Mouse (Mus musculus) 3134 (cell line): ENCODE measurements around the gene Btbd8.

ENCODE experiments used
- DNase-seq: peaks from one replicate; pipeline ENCODE4 v3.0.0-alpha.2; 2011; ENCODE audit warnings: low spot score; ENCODE audit not compliant: insufficient read length; ENCODE audit errors: extremely low read depth

The Btbd8 gene

GRCm38 (mm10) chr5:107449620-107450019 lies 11.8 kb downstream of the Btbd8 start:
- no peak for DNase-seq

DNA sequence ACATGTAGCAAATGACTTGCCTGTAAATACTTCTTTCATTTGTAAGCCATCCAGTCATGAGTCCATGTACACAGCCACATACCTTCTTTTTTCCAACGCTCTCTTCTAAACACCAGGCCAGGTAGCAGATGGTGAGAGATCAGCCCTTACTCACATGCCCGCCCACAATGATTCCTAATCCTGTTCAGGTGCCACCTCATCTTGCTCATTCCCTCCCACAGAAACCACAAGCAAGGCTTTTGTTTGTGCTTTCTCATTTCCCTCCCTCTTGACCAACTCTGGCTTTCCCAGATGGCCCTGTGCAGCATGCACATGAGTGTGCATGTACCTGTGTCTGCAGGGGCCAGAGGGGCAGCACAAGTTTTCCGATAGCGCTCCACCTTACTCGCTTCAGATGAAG lies 12.5 kb downstream of the Btbd8 start:
- no peak for DNase-seq

DNA sequence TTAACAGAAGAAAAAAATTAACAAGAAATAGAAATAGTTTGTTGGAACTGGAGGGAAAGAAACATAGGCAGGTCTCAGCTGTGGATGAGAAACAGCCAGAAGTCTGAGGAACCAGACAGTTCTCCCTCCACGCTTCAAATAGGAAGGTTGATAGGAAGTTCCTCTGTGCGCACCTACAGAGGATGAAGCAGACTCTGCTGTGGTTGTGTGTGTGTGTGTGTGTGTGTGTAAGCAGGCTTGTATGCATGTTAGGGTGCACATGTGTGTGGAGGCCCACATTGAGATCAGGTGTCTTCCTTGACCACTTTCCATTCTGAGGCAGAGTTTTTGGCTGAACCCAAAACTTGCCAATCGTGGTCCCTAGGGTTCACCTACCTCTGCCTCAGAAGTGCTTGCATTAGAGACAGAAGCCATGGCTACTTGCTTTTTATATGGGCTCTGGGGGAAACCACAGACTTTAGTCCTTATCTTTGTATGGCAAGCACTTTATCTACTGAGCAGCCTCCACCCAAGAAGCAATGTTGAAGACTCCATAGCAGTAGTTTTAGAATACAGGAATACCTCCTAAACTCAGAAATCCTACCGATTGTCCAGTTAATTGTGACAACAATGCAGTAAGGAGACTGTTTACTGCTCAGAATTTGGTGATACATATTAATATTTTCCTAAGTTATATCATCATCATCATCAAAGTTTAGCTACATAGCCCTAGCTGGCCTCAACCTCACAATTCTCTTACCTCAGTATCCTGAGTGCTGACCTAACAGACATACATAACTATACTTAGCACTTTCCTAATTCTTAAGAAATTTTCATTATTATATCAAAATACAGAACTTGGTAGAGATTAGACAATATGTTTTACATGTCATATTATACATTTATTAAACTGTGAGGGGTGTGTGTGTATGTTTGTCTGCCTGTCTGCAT lies 24.6 kb downstream of the Btbd8 start:
- no peak for DNase-seq

DNA sequence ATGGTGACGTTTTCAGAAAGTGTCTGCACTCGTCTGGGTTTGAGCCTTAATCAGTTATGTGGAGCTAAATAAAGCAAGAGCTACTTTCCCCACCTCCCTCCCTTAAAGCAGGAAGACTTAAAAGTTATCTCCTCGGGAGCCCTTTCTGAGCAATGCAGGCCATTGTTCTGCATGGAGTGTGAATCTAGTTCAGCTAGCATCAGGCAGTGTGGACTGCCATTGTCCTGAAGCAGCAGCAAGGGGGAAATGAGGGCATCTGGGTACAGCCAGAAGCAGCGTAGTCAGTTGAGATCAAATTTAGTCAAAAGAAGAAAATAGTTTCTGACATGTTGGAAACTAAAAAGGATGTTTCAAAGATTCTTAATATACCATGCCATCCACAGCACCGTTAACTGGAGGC lies 28.7 kb downstream of the Btbd8 start:
- no peak for DNase-seq

DNA sequence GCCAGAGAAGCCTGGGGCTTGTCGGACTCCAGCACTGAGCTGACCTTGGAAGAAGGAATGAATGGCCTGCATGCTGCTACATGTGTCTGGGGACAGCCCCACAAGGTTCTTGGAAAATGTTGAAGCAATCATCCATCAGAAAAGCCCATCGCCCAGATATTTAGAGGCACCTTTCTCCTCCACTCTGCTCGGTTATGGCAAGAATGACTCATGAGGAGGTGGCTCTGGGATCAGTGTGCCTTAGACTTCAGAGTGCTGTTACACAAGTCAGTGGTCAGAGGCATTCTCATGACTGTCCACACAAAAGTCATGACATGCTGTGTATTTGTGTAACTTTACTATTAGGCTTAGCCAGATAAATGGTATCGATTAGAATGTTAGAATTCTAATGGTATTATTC lies 29.3 kb downstream of the Btbd8 start:
- DNase-seq, result peak; percentile 24

DNA sequence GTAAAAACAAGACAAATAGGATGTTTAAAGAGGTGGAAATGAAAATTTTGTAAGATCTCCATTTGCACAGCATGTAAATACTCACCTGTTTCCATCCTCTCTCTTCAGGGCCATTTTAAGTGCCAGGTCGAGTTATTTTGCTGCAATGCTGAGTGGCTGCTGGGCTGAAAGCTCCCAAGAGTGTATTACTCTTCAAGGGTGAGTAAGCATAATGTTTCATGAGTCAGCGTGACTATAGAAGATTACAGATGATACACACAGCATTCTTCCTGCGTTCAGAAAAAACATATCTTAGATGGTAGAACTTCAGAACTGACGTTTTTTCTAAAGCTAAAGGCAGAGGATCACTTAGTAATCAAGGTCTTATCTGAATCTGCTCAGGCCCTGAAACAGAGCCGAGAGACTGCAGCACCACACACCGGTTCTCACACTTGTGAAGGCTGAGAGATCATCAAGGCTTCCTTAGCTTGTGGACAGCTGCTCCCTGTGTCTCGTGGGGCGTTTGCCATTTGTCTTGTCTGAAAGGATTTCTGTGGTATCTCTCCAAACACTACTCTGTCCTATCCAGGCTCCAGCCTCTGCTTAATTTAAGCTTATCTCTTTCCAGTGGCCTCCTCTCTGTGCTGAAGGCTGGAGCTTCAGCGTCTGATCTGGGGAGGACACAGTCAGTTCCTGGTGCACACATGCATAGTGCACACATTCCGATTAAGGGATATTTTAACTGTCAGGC lies 33.0 kb downstream of the Btbd8 start:
- DNase-seq, result peak; percentile 19

DNA sequence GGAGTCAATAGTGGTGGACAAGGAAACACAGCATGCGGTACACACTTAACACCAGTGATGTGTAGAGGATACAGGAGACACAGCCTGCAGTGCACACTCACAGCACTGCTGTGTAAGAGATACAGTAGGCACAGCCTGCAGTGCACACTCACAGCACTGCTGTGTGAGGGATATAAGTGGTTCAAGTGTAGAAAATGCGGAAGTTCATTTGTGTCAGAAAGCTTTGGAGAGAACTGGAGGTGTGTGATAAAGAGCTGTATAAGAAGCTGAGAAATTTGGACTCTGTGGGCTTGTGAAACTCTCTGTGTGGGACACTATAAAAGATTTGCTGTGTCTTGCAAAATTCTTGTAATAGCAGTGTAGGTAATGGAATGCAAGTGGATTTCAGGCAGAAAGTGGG lies 42.4 kb downstream of the Btbd8 start:
- DNase-seq, result no peak

- DNase-seq, result no peak
These were observed 51.2 kb downstream of the Btbd8 start for GRCm38 (mm10) chr5:107488996-107489395.

GRCm38 (mm10) chr5:107491036-107491435 lies 53.2 kb downstream of the Btbd8 start:
- no peak for DNase-seq

- no peak for DNase-seq
These were observed 54.7 kb downstream of the Btbd8 start for GRCm38 (mm10) chr5:107492471-107492870.

GRCm38 (mm10) chr5:107494759-107495158 lies 57.0 kb downstream of the Btbd8 start:
- no peak for DNase-seq

GRCm38 (mm10) chr5:107496047-107496446 lies 58.2 kb downstream of the Btbd8 start:
- no peak for DNase-seq

DNA sequence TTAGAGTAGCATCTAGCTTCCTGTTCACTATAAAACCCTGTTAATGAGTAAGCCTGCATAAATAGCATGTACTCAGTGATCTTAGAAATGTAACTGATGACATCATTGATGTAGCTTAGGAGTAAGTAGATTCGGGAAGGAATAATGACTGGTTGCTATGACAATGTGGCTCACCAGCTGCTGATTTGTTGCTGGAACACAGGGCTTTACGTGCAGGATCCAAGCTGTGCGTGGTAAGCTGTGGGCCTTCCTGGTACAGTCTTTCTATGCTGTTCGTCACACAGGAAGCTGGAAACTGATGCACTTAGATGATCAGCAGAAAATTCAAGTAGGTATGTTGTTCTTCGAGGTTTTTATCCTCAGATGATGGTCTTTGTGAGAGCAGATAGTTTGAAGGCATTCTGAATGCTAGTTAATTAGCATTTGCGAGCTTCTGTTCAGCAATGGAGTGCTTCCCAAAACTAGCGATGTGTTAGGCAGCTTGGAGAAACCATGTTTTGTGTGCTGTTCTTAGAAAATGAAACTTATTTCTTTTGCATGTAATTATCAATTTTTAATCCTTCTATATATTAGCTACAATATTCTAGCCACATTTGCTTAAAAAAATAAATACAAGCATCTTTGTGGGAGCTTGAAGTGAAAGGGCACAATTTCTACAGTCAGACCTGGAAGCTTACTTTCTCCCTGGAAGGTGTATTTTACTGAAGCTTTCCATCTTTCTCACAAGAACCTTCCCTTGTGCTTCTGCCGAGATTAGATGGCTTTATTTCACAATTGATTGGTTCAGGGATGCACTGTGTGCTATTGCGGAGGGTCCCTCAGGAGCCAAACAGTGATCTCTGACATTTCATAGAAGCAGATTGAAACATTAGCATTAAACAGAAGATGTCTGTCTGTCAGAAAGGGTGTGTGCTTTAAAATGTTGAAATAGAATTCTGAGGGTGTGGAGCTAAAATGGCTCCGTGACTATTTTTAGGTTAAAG lies 60.0 kb downstream of the Btbd8 start:
- DNase-seq, result no peak

- DNase-seq, result no peak
These were observed 61.1 kb downstream of the Btbd8 start for GRCm38 (mm10) chr5:107498806-107499310.

DNA sequence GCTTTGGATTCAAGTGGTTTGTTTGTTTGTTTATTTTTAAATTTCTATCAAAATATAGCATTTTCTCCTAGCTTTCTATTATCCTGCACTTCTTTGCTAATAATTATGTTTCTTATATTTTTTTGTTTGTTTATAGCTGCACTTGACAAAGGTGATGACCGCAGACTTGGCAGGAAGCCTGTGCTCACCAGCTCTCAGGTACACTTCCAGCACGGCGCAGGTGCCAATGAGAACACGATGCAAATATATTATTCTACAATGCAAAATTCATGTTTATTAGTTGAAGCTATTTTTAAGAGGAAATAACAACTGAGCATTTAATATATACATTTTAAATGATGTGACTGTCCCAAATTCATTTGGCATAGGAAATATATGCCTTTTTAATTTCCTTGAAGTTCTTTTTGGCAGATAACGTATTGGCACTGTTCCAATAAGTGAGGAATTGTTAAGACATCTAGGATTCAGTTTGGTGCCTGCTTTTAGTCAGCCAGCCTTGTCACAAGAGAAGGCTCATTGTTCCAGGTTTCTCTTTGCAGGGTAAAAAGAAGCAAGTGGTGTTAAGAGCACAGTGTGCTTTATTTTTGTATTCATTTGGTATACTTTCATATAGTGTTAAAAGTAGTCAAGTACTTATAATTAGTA lies 62.2 kb downstream of the Btbd8 start:
- no peak for DNase-seq

- no peak for DNase-seq
These were observed 62.9 kb downstream of the Btbd8 start for GRCm38 (mm10) chr5:107500741-107501140.

GRCm38 (mm10) chr5:107507321-107507720 lies 69.5 kb downstream of the Btbd8 start, which contains the start of gene Gm42669:
Gm42669 (plus strand) TSS chr5:107507621.
- DNase-seq, result no peak

- no peak for DNase-seq
These were observed 72.7 kb downstream of the Btbd8 start for GRCm38 (mm10) chr5:107510503-107510902.

GRCm38 (mm10) chr5:107511326-107511725 lies 73.5 kb downstream of the Btbd8 start:
- no peak for DNase-seq

DNA sequence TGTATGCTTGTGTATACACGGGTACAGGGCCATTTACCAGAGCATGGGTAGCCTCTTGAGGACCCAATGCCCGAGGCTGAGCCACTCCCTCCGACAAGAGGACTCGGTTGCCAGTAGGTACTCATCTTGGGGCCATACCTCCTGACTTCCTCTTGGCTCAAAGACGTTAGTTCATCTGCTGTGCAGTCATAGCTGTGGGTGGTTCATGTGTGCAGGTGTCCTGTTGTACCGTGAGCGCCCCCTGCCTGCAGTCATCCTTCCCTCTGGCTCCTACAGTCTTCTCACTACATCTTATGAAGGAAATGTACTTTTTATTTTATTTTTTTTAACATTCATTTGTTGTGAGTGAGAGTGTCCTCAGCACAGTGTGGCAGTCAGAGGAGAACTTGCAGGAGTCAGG lies 75.8 kb downstream of the Btbd8 start:
- DNase-seq, result peak; percentile 35
